Mouse (Mus musculus): ENCODE measurements around the gene Crxos. TPM values are rescaled to one million over a fixed set of nuclear protein-coding genes. Genes with fewer than 3 reads are reported as not detected.

The Crxos gene
- total and polyA plus RNA-seq, 3 experiments: 1.1 to 1.5 TPM; not detected in 1

DNA sequence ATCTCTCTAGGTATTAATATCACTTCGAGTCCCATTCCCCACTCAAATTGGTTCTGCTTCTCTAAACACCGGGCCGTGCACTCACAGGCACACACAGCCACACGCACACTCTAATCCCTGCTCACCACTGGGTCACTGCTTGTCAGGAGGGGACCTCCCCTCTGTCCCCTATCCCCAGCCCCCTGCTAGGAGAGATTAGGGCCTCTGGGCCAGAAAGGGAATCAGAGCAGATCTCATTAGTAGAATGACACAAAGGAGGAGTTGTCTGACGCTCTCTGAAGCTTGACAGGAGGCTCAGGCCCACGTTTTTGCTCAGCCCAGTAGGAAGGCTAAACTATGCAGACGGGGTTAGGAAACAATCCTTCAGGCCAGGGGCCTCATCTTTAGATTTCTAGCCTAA lies 1.0 kb upstream of the Crxos start:
- dilution Hi-C loops (cut with MboI; ENCODE audit: extremely low pct_ligation_motif_present, extremely low pct_unique_long_range_greater_than_20kb, low sequenced_read_pairs): no loop called here
- Histone ChIP-seq H3K4me3 (replicated peaks in 1 of 3; ENCODE audit: low read depth in 2 of 3, low read length in 2 of 3, poor library complexity in 1 of 3) (no peak overlapping the region), H3K9me3 (replicated peaks; ENCODE audit: low read length) (no peaks in the 10 kb centered on the region), H3K4me2 (ENCODE audit: insufficient read depth, low read depth, poor library complexity, severe bottlenecking) (no peak overlapping the region), H3K79me2 (replicated peaks; ENCODE audit: control insufficient read depth, extremely low read depth, insufficient read depth, poor library complexity, severe bottlenecking) (no peaks in the 10 kb centered on the region), H3K4me1 (ENCODE audit: control insufficient read depth in 1 of 2, insufficient read depth in 2 of 2) (no peaks in the 10 kb centered on the region), H3K27me3 (replicated peaks) (peaks cover 74% of the 10 kb centered on the region), H3K36me3 (replicated peaks in 1 of 2; ENCODE audit: control insufficient read depth in 1 of 2, insufficient read depth in 1 of 2, low read length in 1 of 2) (no peaks in the 10 kb centered on the region), H3K27ac (ENCODE audit: insufficient read depth, low read depth) (no peak overlapping the region), H3K9ac (ENCODE audit: insufficient read depth, low read depth) (no peak overlapping the region)
- TF ChIP-seq HCFC1 (IDR thresholded peaks at IDR 0.05; ENCODE audit: low read depth, low read length): no peak
- TF ChIP-seq USF1 (IDR thresholded peaks at IDR 0.05; ENCODE audit: low read depth, low read length): no peak
- TF ChIP-seq RAD21 (IDR thresholded peaks at IDR 0.05; ENCODE audit: low read depth, low read length): no peak
- TF ChIP-seq CHD2 (IDR thresholded peaks at IDR 0.05; ENCODE audit: low read length): no peak
- TF ChIP-seq SMC3 (IDR thresholded peaks at IDR 0.05; ENCODE audit: low read depth, low read length): no peak
- TF ChIP-seq POLR2AphosphoS2 (IDR thresholded peaks at IDR 0.05; ENCODE audit: low read depth, low read length): no peak
- TF ChIP-seq MAFK (IDR thresholded peaks at IDR 0.05; ENCODE audit: insufficient replicate concordance, low read length): no peak
- no peak for TF ChIP-seq CTCF (conservative IDR thresholded peaks at IDR 0.05 in 1 of 2, IDR thresholded peaks at IDR 0.05 in 1 of 2; ENCODE audit: low read depth in 2 of 2, low read length in 2 of 2)
- TF ChIP-seq IRF4 (IDR thresholded peaks at IDR 0.05; ENCODE audit: low read depth, low read length): no peak
- no peak for TF ChIP-seq SIN3A (IDR thresholded peaks at IDR 0.05; ENCODE audit: low read length)
- TF ChIP-seq JUN (IDR thresholded peaks at IDR 0.05; ENCODE audit: insufficient read depth, low read depth, low read length): no peak
- no peak for TF ChIP-seq GABPA (IDR thresholded peaks at IDR 0.05; ENCODE audit: insufficient replicate concordance, low read depth, low read length)
- TF ChIP-seq CHD1 (IDR thresholded peaks at IDR 0.05; ENCODE audit: low read depth, low read length): no peak
- no peak for TF ChIP-seq NRF1 (IDR thresholded peaks at IDR 0.05; ENCODE audit: low read depth, low read length)
- TF ChIP-seq ELF1 (IDR thresholded peaks at IDR 0.05; ENCODE audit: low read depth, low read length): no peak
- no peak for TF ChIP-seq MAZ (IDR thresholded peaks at IDR 0.05; ENCODE audit: low read depth, low read length)
- no peak for TF ChIP-seq UBTF (IDR thresholded peaks at IDR 0.05; ENCODE audit: low read depth, low read length)
- TF ChIP-seq EP300 (IDR thresholded peaks at IDR 0.05; ENCODE audit: low read length): no peak
- no peak for TF ChIP-seq MYC (IDR thresholded peaks at IDR 0.05; ENCODE audit: low read depth, low read length)
- no peak for DNase-seq (ENCODE audit: extremely low read depth)
- in situ Hi-C loops (cut with MboI; ENCODE audit: low pct_ligation_motif_present, low pct_unique_long_range_greater_than_20kb, low sequenced_read_pairs): no loop called here

GRCm38 (mm10) chr7:15881831-15882230 lies 586 bp upstream of the Crxos start:
- no peak overlapping the region for H3K9ac ChIP-seq (ENCODE audit: insufficient read depth, low read depth)
- peaks cover 71% of the 10 kb centered on the region for H3K27me3 ChIP-seq (replicated peaks)
- dilution Hi-C loops (cut with MboI; ENCODE audit: extremely low pct_ligation_motif_present, extremely low pct_unique_long_range_greater_than_20kb, low sequenced_read_pairs): no loop called here
- H3K4me3 ChIP-seq (replicated peaks in 1 of 3; ENCODE audit: low read depth in 2 of 3, low read length in 2 of 3, poor library complexity in 1 of 3): no peak overlapping the region
- no peak for DNase-seq (ENCODE audit: extremely low read depth)
- H3K27ac ChIP-seq (ENCODE audit: insufficient read depth, low read depth): no peak overlapping the region
- H3K79me2 ChIP-seq (replicated peaks; ENCODE audit: control insufficient read depth, extremely low read depth, insufficient read depth, poor library complexity, severe bottlenecking): no peaks in the 10 kb centered on the region
- in situ Hi-C loops (cut with MboI; ENCODE audit: low pct_ligation_motif_present, low pct_unique_long_range_greater_than_20kb, low sequenced_read_pairs): no loop called here
- no peaks in the 10 kb centered on the region for H3K9me3 ChIP-seq (replicated peaks; ENCODE audit: low read length)
- no peak for TF ChIP-seq MXI1 (IDR thresholded peaks at IDR 0.05; ENCODE audit: low read depth, low read length)
- TF ChIP-seq ZC3H11A (IDR thresholded peaks at IDR 0.05; ENCODE audit: low read depth, low read length): no peak
- no peak for TF ChIP-seq ZNF384 (IDR thresholded peaks at IDR 0.05; ENCODE audit: low read depth, low read length)
- TF ChIP-seq MYC (IDR thresholded peaks at IDR 0.05; ENCODE audit: low read depth, low read length): no peak
- TF ChIP-seq IRF4 (IDR thresholded peaks at IDR 0.05; ENCODE audit: low read depth, low read length): no peak
- no peak for TF ChIP-seq TBP (conservative IDR thresholded peaks at IDR 0.05; ENCODE audit: low read depth, low read length)
- no peak for TF ChIP-seq CHD2 (IDR thresholded peaks at IDR 0.05; ENCODE audit: low read length)
- TF ChIP-seq USF2 (conservative IDR thresholded peaks at IDR 0.05; ENCODE audit: low read depth, low read length): no peak
- no peak for TF ChIP-seq ETS1 (conservative IDR thresholded peaks at IDR 0.05; ENCODE audit: low read depth, low read length)
- no peak for TF ChIP-seq SIN3A (IDR thresholded peaks at IDR 0.05; ENCODE audit: low read length)
- TF ChIP-seq ZMIZ1 (IDR thresholded peaks at IDR 0.05; ENCODE audit: low read depth, low read length): no peak
- TF ChIP-seq RCOR1 (conservative IDR thresholded peaks at IDR 0.05; ENCODE audit: low read depth, low read length): no peak
- TF ChIP-seq MEF2A (IDR thresholded peaks at IDR 0.05; ENCODE audit: borderline replicate concordance, low read depth, low read length): no peak
- TF ChIP-seq ELF1 (IDR thresholded peaks at IDR 0.05; ENCODE audit: low read depth, low read length): no peak
- TF ChIP-seq HCFC1 (IDR thresholded peaks at IDR 0.05; ENCODE audit: low read depth, low read length): no peak
- no peak for TF ChIP-seq BHLHE40 (IDR thresholded peaks at IDR 0.05; ENCODE audit: low read depth, low read length)
- no peak for TF ChIP-seq E2F4 (IDR thresholded peaks at IDR 0.05; ENCODE audit: insufficient replicate concordance, low read depth, low read length)
- no peak overlapping the region for H3K4me2 ChIP-seq (ENCODE audit: insufficient read depth, low read depth, poor library complexity, severe bottlenecking)
- H3K4me1 ChIP-seq (ENCODE audit: control insufficient read depth in 1 of 2, insufficient read depth in 2 of 2): no peaks in the 10 kb centered on the region
- no peaks in the 10 kb centered on the region for H3K36me3 ChIP-seq (replicated peaks in 1 of 2; ENCODE audit: control insufficient read depth in 1 of 2, insufficient read depth in 1 of 2, low read length in 1 of 2)
